Mouse (Mus musculus): Measurements from ENCODE around the gene Trim75.

GRCm38 (mm10) chr8:64941495-64941894 is 46.1 kb downstream of the Trim75 start:
- TF ChIP-seq POU5F1 (IDR thresholded peaks at IDR 0.05; ENCODE audit: borderline replicate concordance, low read length) (no peak), CTCF (conservative IDR thresholded peaks at IDR 0.05; ENCODE audit: low read length) (peak; percentile 91), NANOG (IDR thresholded peaks at IDR 0.05; ENCODE audit: borderline replicate concordance, low read length) (no peak)
